Mouse (Mus musculus) neural tube, embryonic 13.5 days (tissue): ENCODE data around the gene Dclk1. TPM values are rescaled to one million over a fixed set of nuclear protein-coding genes. Genes with fewer than 3 reads are reported as not detected.

ENCODE experiments used
- ATAC-seq: fragments of 200-750 bp; cut with Nextera tagmentation; 2 replicates; pipeline ENCODE4 v1.8.0; 2017; ENCODE audit warnings: low read depth, mild to moderate bottlenecking, moderate TSS enrichment, moderate library complexity
- H3K27ac ChIP-seq: fragments of 300-500 bp; sonication (generic); replicated peaks from 2 replicates; pipeline ENCODE4 v1.5.1; 2015; ENCODE audit warnings: moderate library complexity, mild to moderate bottlenecking, inconsistent platforms
- H3K27me3 ChIP-seq: fragments of 300-500 bp; sonication (generic); 2 replicates; pipeline ENCODE4 v1.6.1; 2015; ENCODE audit warnings: mild to moderate bottlenecking, inconsistent platforms
- H3K36me3 ChIP-seq: fragments of 300-500 bp; sonication (generic); 2 replicates; pipeline ENCODE4 v1.6.1; 2015; ENCODE audit warnings: mild to moderate bottlenecking, inconsistent platforms
- H3K4me1 ChIP-seq: fragments of 300-500 bp; sonication (generic); replicated peaks from 2 replicates; pipeline ENCODE4 v1.6.1; 2015; ENCODE audit warnings: inconsistent platforms
- H3K4me2 ChIP-seq: fragments of 300-500 bp; sonication (generic); 2 replicates; pipeline ENCODE4 v1.6.1; 2015; ENCODE audit warnings: inconsistent platforms, mild to moderate bottlenecking, moderate library complexity
- H3K4me3 ChIP-seq: fragments of 300-500 bp; sonication (generic); 2 replicates; pipeline ENCODE4 v1.5.1; 2015; ENCODE audit warnings: mild to moderate bottlenecking, inconsistent platforms
- H3K9ac ChIP-seq: fragments of 300-500 bp; sonication (generic); 2 replicates; pipeline ENCODE4 v1.6.1; 2015; ENCODE audit warnings: moderate library complexity, mild to moderate bottlenecking, inconsistent platforms
- H3K9me3 ChIP-seq: fragments of 300-500 bp; sonication (generic); 2 replicates; pipeline ENCODE4 v1.6.1; 2016; ENCODE audit warnings: inconsistent platforms
- WGBS: fragments of 180-500 bp; shearing (Covaris S2); methylation state at CpG from one replicate; pipeline ENCODE4 v1.1.7; 2015; 5-methylcytosine and 5-hydroxymethylcytosine counted together
- polyA plus RNA-seq: library from polyadenylated mRNA; unstranded; fragments of >200 nt; fragmentation: Nextera tagmentation; extraction: Ambion mirVana; gene quantifications from 2 replicates; pipeline ENCODE4 v1.2.1, GENCODE M21; 2015

Dclk1 gene
- polyA plus RNA-seq, 1 experiment from 2014 or later: 190 TPM

- Histone ChIP-seq H3K9ac (no peak overlapping the region), H3K9me3 (no peaks in the 10 kb centered on the region), H3K27ac (no peak overlapping the region), H3K4me2 (no peak overlapping the region), H3K36me3 (no peaks in the 10 kb centered on the region), H3K4me3 (no peak overlapping the region), H3K27me3 (no peaks in the 10 kb centered on the region), H3K4me1 (peaks cover 3% of the 10 kb centered on the region)
- ATAC-seq: no peak
- WGBS: 65% methylated on average over 4 of the region's 4 CpGs
Measured at GRCm38 (mm10) chr3:55550962-55551361, 308.8 kb downstream of the Dclk1 start.

- 86% methylated on average over 4 of the region's 4 CpGs for WGBS
- no peak for ATAC-seq
- H3K9me3 ChIP-seq: no peaks in the 10 kb centered on the region
Measured at GRCm38 (mm10) chr3:55551912-55552311, 309.7 kb downstream of the Dclk1 start.

GRCm38 (mm10) chr3:55553031-55553430, 310.9 kb downstream of the Dclk1 start:
- Histone ChIP-seq H3K9me3 (no peaks in the 10 kb centered on the region), H3K4me2 (no peak overlapping the region), H3K27me3 (no peaks in the 10 kb centered on the region), H3K4me3 (no peak overlapping the region), H3K36me3 (no peaks in the 10 kb centered on the region), H3K27ac (no peak overlapping the region), H3K9ac (no peak overlapping the region), H3K4me1 (peaks cover 3% of the 10 kb centered on the region; the same call in 1 of the 2 replicates)
- ATAC-seq: no peak
- 90% methylated on average over 9 of the region's 9 CpGs for WGBS

More at GRCm38 (mm10) chr3:55551912-55552311, 309.7 kb downstream of the Dclk1 start:
- no peak overlapping the region for H3K9ac ChIP-seq
- H3K4me3 ChIP-seq: no peak overlapping the region
- no peak overlapping the region for H3K4me2 ChIP-seq
- peaks cover 3% of the 10 kb centered on the region; the same call in 1 of the 2 replicates for H3K4me1 ChIP-seq
- H3K27ac ChIP-seq: no peak overlapping the region
- no peaks in the 10 kb centered on the region for H3K27me3 ChIP-seq
- H3K36me3 ChIP-seq: no peaks in the 10 kb centered on the region

- Histone ChIP-seq H3K4me2 (no peak overlapping the region), H3K36me3 (no peaks in the 10 kb centered on the region), H3K27ac (no peak overlapping the region), H3K9ac (no peak overlapping the region), H3K9me3 (no peaks in the 10 kb centered on the region), H3K4me1 (peaks cover 3% of the 10 kb centered on the region; the same call in 1 of the 2 replicates), H3K27me3 (no peaks in the 10 kb centered on the region), H3K4me3 (no peak overlapping the region)
- 88% methylated on average over 6 of the region's 6 CpGs for WGBS
- no peak for ATAC-seq
Measured at GRCm38 (mm10) chr3:55555848-55556247, 313.7 kb downstream of the Dclk1 start.

- ATAC-seq: no peak
- Histone ChIP-seq H3K4me3 (no peak overlapping the region), H3K27me3 (no peaks in the 10 kb centered on the region), H3K27ac (no peak overlapping the region), H3K4me1 (no peaks in the 10 kb centered on the region), H3K4me2 (no peak overlapping the region), H3K9me3 (no peaks in the 10 kb centered on the region), H3K9ac (no peak overlapping the region), H3K36me3 (no peaks in the 10 kb centered on the region)
- WGBS: 90% methylated on average over 1 of the region's 1 CpGs
Measured at GRCm38 (mm10) chr3:55558570-55558969, 316.4 kb downstream of the Dclk1 start.

- no peak overlapping the region for H3K9ac ChIP-seq
- H3K27ac ChIP-seq: no peak overlapping the region
- H3K36me3 ChIP-seq: no peaks in the 10 kb centered on the region
- peaks cover 14% of the 10 kb centered on the region for H3K4me1 ChIP-seq
- no peak overlapping the region for H3K4me3 ChIP-seq
- no peak for ATAC-seq
- no peaks in the 10 kb centered on the region for H3K27me3 ChIP-seq
- 92% methylated on average over 3 of the region's 3 CpGs for WGBS
- no peaks in the 10 kb centered on the region for H3K9me3 ChIP-seq
- H3K4me2 ChIP-seq: no peak overlapping the region
Measured at GRCm38 (mm10) chr3:55567476-55567875, 325.3 kb downstream of the Dclk1 start.

GRCm38 (mm10) chr3:55569539-55569938, 327.4 kb downstream of the Dclk1 start:
- ATAC-seq: no peak
- Histone ChIP-seq H3K9me3 (no peaks in the 10 kb centered on the region), H3K4me1 (peaks cover 17% of the 10 kb centered on the region), H3K27ac (no peak overlapping the region), H3K27me3 (no peaks in the 10 kb centered on the region), H3K4me3 (no peak overlapping the region), H3K36me3 (no peaks in the 10 kb centered on the region), H3K4me2 (no peak overlapping the region), H3K9ac (no peak overlapping the region)
- 74% methylated on average over 10 of the region's 10 CpGs for WGBS

GRCm38 (mm10) chr3:55571034-55571433, 328.9 kb downstream of the Dclk1 start:
- 88% methylated on average over 3 of the region's 3 CpGs for WGBS
- Histone ChIP-seq H3K9ac (no peak overlapping the region), H3K27ac (peak overlapping the region; percentile 29; the same call in 1 of the 2 replicates), H3K27me3 (no peaks in the 10 kb centered on the region), H3K4me3 (no peak overlapping the region), H3K9me3 (no peaks in the 10 kb centered on the region), H3K36me3 (no peaks in the 10 kb centered on the region), H3K4me2 (no peak overlapping the region), H3K4me1 (peaks cover 17% of the 10 kb centered on the region)
- no peak for ATAC-seq

- Histone ChIP-seq H3K27ac (peak overlapping the region; percentile 81), H3K4me1 (peaks cover 17% of the 10 kb centered on the region), H3K4me2 (peak overlapping the region; percentile 22), H3K27me3 (no peaks in the 10 kb centered on the region), H3K36me3 (no peaks in the 10 kb centered on the region), H3K9me3 (no peaks in the 10 kb centered on the region), H3K9ac (no peak overlapping the region), H3K4me3 (no peak overlapping the region)
- peak; percentile 80 for ATAC-seq
- 26% methylated on average over 11 of the region's 11 CpGs for WGBS
Measured at GRCm38 (mm10) chr3:55571552-55572296, 329.6 kb downstream of the Dclk1 start.

- no peaks in the 10 kb centered on the region for H3K27me3 ChIP-seq
- no peak overlapping the region for H3K9ac ChIP-seq
- WGBS: 66% methylated on average over 4 of the region's 4 CpGs
- peak overlapping the region; percentile 22 for H3K4me2 ChIP-seq
- no peaks in the 10 kb centered on the region for H3K36me3 ChIP-seq
- no peak overlapping the region for H3K4me3 ChIP-seq
- no peaks in the 10 kb centered on the region for H3K9me3 ChIP-seq
- H3K27ac ChIP-seq: peak overlapping the region; percentile 81
- peaks cover 17% of the 10 kb centered on the region for H3K4me1 ChIP-seq
- ATAC-seq: 0 out of 2 replicates have a peak, but pooled peaks have one; percentile 28
Measured at GRCm38 (mm10) chr3:55572297-55572681, 330.1 kb downstream of the Dclk1 start.

GRCm38 (mm10) chr3:55574003-55574402, 331.8 kb downstream of the Dclk1 start:
- Histone ChIP-seq H3K9me3 (no peaks in the 10 kb centered on the region), H3K27ac (no peak overlapping the region), H3K4me3 (no peak overlapping the region), H3K27me3 (no peaks in the 10 kb centered on the region), H3K9ac (no peak overlapping the region), H3K36me3 (no peaks in the 10 kb centered on the region), H3K4me2 (no peak overlapping the region), H3K4me1 (peaks cover 17% of the 10 kb centered on the region)
- ATAC-seq: no peak
- WGBS: 55% methylated on average over 4 of the region's 4 CpGs

GRCm38 (mm10) chr3:55587434-55587971, 345.3 kb downstream of the Dclk1 start:
- Histone ChIP-seq H3K9ac (peak overlapping the region; percentile 56; the same call in 1 of the 2 replicates), H3K4me1 (peaks cover 40% of the 10 kb centered on the region), H3K4me2 (no peak overlapping the region), H3K27ac (peak overlapping the region; percentile 78), H3K4me3 (no peak overlapping the region), H3K9me3 (no peaks in the 10 kb centered on the region), H3K36me3 (no peaks in the 10 kb centered on the region), H3K27me3 (no peaks in the 10 kb centered on the region)
- WGBS: 25% methylated on average over 12 of the region's 12 CpGs
- ATAC-seq: peak; percentile 13; the same call in 1 of the 2 replicates
